Mouse (Mus musculus) gastrocnemius, postnatal 36 days (tissue): Measurements from ENCODE around the gene 4930564D02Rik. TPM values are rescaled to one million over a fixed set of nuclear protein-coding genes. Genes with fewer than 3 reads are reported as not detected.

Source experiments
- DNase-seq, 2 experiments: peaks; one replicate each; pipeline ENCODE4 v3.0.0; 2022
- intact Hi-C: fragments of 180-260 bp; cut with DNase I; formaldehyde crosslinking; loops from one replicate; pipeline ENCODE4 v1.15.1; 2025
- long read RNA-seq, 2 experiments: library from polyadenylated mRNA; stranded (forward); transcript quantifications; one replicate each; pipeline ENCODE4 v2.0.0; 2021
- total RNA-seq, 2 experiments: library from RNA; stranded (reverse); gene quantifications; 2 replicates each; pipeline ENCODE4 v1.2.3; 2021

The 4930564D02Rik gene
- not detected for total RNA-seq
- long read RNA-seq, experiment 1: 0 reads
- long read RNA-seq, experiment 2: 0 reads

DNA sequence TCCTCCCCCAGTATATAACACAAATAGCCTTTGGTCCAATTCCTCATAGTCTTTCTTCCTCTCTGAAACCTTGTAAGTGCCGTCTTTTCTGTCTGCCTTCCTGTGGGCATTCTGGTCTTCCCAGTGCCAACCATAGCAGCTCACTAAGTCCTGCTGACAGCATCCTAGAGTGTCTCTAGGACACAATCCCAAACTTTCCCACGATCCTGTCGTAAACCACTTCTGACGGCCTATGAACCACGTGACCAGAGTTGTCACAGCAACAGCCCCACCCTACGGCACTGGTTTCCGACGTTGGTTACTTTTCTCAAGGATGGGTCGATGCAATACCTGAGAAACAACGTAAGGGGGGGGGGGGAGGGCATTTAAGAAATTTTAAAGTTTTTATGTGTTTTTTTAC, at the start of gene 4930564D02Rik:
Gene 4930564D02Rik (plus strand): TSS at position 301 of the 400 bp plus-strand sequence.
- intact Hi-C loops: no loop called here
- no peak for DNase-seq

- intact Hi-C loops: no loop called here
- DNase-seq: no peak
Measured at GRCm38 (mm10) chr3:105017314-105017713, 49.3 kb upstream of the 4930564D02Rik start.

GRCm38 (mm10) chr3:105018085-105018782, 48.4 kb upstream of the 4930564D02Rik start:
- DNase-seq: no peak
- intact Hi-C loops: no loop called here

DNA sequence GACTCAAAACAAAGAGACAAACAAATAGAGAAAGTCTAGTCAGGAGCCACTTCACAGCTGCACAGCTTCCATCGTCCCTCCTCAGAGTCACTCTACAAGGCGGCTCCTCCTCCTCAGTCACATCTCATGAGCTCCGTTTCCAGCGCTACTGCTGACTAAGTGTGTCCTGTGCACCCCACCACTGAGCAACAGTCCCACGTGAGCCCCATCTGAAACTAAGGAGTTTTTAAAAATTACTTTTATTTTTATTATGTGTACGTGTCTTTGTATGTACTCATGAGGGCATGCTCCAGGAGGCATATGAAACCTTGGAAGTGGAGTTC, 47.9 kb upstream of the 4930564D02Rik start:
- intact Hi-C loops: no loop called here
- DNase-seq: no peak

DNA sequence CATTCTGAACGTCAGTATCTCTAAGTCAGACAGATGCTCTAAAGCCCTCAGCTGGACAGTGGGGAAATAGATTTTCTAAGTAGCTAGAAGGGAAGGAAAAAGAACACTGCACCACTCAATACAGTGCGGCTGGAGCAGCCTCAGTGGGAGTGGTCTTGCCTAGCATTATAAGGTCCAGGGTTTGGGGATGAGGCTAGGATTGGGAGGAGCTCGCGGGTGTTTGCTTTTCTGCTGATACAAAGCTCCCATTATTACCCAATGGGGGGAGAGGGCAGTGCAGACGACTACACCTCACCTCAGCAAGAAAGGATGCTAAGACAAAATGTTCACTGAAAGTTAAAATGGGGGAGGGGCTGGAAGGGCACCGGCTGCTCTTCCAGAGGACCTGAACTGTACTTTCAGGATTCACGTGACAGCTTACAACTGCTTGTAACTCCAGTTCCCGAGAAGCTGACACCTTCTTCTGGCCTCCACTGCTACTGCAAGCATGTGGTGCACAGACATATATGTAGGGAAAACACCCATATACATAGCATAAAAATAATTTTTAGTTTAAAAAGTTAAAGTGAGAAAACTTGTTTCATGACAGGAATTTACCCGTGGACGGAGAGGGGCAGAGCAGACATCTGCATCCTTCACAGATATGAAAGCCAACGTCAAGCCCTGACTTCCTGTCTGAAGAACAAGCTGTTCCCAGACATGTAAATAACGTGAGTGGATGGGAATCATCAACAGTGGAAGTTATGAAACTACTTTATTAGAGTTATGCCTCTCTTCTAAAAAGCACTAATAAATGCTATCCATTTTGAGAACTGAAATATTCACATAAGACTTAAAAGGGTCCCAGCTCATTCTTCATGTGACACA, 46.6 kb upstream of the 4930564D02Rik start:
- no peak for DNase-seq
- intact Hi-C loops: no loop called here

- intact Hi-C loops: no loop called here
Measured at GRCm38 (mm10) chr3:105023371-105024005, 43.2 kb upstream of the 4930564D02Rik start.

DNA sequence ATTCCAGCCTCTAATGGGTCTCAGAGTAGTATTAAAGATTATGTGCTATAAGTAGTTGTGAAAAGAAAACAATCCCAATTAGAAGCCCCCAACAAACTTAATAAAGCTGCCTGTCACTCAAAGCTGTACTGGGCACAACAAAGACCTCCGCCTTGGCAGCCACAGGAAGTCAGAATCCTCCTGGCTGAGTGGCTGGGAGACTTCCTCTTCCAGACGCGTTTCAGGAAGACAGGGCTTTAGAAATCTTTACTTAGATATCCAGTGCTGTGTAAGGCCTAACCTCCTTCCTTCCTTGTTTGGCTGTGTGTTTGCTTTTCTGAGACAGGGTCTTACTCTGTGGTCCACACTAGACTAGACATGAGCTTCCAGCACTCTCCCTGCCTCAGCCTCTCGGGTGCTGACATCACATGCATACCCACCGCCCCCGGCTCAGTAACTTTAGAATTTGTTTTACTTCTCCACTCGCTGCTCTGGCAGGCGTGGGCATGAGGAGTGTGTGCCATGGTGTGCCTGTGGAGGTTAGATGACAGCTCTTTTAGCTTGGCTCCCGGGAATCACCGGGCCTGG, 30.3 kb upstream of the 4930564D02Rik start:
- intact Hi-C loops: no loop called here
- DNase-seq: no peak

More at GRCm38 (mm10) chr3:105023371-105024005, 43.2 kb upstream of the 4930564D02Rik start:
- no peak for DNase-seq

DNA sequence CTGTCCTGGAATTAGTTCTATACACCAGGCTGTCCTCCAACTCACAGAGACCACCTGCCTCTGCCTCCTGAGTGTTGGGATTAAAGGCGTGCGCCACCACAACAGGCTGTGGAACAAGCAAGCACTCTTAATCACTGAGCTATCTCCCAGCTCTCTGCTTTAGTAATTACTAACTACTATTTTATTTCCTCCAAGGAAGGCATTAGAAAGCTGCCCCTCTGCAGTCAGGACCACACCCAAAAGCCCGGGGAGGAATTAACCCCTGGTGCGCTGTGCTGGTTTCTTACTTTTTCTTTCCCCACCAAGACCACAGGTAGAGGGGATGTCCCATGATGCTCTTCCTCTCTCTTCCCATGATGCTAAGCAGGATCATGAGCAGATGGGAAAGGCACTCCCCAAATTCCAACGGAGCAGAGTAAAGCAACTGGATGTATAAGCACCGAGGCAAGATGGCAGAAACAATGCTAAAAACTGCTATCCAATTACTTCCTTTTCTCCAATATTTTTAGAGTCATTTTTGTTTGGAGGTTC, 29.3 kb upstream of the 4930564D02Rik start:
- intact Hi-C loops: no loop called here
- no peak for DNase-seq

GRCm38 (mm10) chr3:105040002-105040401, 26.6 kb upstream of the 4930564D02Rik start:
- no peak for DNase-seq
- intact Hi-C loops: no loop called here

GRCm38 (mm10) chr3:105040983-105041625, 25.5 kb upstream of the 4930564D02Rik start:
- DNase-seq: no peak
- intact Hi-C loops: no loop called here

DNA sequence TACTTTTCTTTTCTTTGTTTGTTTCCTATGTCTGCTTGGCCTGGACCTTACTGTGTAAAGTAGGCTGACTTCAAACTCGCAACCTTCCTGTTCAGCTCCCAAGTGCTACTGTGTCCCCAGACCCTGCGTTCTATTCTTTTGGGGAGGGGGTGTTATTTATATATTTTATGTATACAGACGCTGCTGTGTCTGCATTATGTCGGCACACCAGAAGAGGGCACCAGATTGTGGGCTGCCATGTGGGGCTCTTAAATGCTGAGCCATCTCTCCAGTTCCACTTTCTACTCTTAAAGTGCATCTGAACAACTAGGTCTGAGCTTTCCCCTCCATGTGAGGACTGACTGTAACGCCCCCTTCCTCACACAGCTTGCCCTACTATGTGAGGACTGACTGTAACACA, 22.9 kb upstream of the 4930564D02Rik start:
- intact Hi-C loops: no loop called here
- DNase-seq: no peak

DNA sequence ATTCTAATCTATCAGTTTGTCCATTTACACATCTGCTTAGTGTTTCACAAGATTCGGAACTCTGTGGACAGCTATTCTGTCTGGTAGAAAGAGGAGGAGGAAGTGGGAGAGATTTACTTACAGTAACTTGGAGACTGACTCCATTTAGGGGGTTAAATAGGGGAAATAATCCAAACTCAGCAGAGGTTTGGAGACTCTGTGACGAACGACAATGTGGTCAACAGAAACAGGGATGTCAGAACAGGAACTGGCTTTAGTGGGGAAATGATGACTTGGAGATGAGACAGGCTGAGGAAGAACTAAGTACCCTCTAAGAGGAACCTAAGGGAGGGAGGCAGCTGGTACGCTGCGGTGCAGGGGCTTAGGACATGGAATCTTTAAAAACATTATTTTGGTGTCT, 19.8 kb upstream of the 4930564D02Rik start:
- intact Hi-C loops: no loop called here

GRCm38 (mm10) chr3:105047616-105048015, 19.0 kb upstream of the 4930564D02Rik start:
- intact Hi-C loops: no loop called here
- DNase-seq: peak; percentile 55

More for the DNA sequence above, 19.8 kb upstream of the 4930564D02Rik start:
- DNase-seq: no peak

- DNase-seq: no peak
- intact Hi-C loops: loop anchor here (10.0 kb wide), 1 partner anchor 265 kb away; the partner anchor contains the start of genes Fam19a3, Ppm1j and Rhoc
Measured at GRCm38 (mm10) chr3:105049848-105050247, 16.8 kb upstream of the 4930564D02Rik start.

DNA sequence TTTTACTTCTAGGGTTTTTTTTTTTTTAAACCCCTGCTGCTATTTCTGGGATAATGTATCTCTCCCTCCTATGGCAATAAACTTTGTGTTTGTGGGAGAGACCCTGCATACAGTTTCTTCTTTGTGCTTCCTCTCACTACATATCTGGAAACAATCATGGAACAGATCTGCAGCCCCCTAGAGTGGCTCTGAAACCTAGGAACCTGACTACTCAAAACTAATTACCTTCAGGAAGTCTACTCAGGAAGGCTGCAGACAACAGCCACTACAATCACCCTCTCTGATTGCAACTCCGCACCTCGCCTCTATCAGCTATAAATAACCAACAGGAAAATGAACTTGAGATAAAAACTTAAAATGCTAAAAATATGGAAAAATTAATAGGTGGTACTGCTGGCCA, 15.5 kb upstream of the 4930564D02Rik start:
- DNase-seq: no peak
- intact Hi-C loops: loop anchor here (10.0 kb wide), 1 partner anchor 266 kb away; the partner anchor contains the start of genes Fam19a3, Ppm1j and Rhoc

DNA sequence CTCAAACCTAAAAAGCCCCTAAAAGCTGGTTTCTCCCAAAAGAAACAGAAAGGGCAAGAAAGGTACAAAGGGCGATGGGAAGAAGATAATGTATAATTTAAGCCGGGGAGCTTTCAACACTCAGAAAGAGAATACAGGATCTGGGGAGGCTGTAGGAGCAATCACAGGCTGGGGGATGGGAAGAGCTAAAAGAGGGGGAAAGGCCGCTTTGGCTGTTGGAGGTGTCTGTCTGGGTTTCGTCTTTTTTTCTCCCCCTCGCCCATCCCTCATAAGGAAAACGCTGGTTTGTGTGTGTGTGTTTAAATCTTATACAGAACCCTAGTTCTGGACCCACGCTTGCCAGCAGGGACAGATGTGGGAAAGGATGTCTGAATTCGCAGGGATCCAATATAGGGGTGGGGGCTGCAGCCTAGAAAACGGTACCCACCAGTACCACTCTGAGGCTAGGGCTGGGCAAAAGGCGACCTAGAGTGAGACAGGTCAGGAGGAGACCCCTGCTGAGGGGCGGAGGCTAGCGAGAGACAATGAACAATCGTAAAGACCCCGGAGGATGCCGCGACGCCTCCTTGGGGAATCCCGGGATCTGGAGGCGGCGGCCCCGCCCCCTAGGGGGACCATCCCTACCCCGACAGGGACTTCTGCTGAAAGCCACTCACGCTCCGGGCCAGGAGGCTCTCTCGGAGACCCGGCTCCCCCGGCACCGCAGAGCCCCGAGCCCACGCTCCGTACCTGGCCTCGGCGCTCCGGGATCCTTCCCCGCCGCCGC, 14.3 kb upstream of the 4930564D02Rik start:
- intact Hi-C loops: loop anchor here (10.0 kb wide), 1 partner anchor 268 kb away; the partner anchor contains the start of genes Fam19a3, Ppm1j and Rhoc
- no peak for DNase-seq

GRCm38 (mm10) chr3:105052937-105053697, 13.5 kb upstream of the 4930564D02Rik start, which contains the start of gene Cttnbp2nl:
Gene Cttnbp2nl, minus strand, starts transcription at chr3:105053146.
- intact Hi-C loops: loop anchor here (10.0 kb wide), 1 partner anchor 268 kb away; the partner anchor contains the start of genes Fam19a3, Ppm1j and Rhoc
- DNase-seq: peak; percentile 97 to 99

- intact Hi-C loops: loop anchor here (10.0 kb wide), 1 partner anchor 269 kb away; the partner anchor contains the start of genes Fam19a3, Ppm1j and Rhoc
- DNase-seq: no peak
Measured at GRCm38 (mm10) chr3:105053698-105054001, 13.0 kb upstream of the 4930564D02Rik start.
